Mouse (Mus musculus) limb, embryonic 15.5 days (tissue): ENCODE measurements around the gene Mlxipl. TPM values are rescaled to one million over a fixed set of nuclear protein-coding genes. Genes with fewer than 3 reads are reported as not detected.
A peak's percentile ranks its signal among the peaks of the same experiment; 100 is the strongest.

Experiments
- ATAC-seq: fragments of 200-750 bp; cut with Nextera tagmentation; 2 replicates; pipeline ENCODE4 v1.8.0; 2017; ENCODE audit warnings: low read depth, moderate TSS enrichment; ENCODE audit not compliant: insufficient number of reproducible peaks, low FRiP score, low TSS enrichment
- H3K27ac ChIP-seq: fragments of 300-500 bp; sonication (generic); 2 replicates; pipeline ENCODE4 v1.5.1; 2015; ENCODE audit warnings: moderate library complexity, mild to moderate bottlenecking, inconsistent platforms
- H3K27me3 ChIP-seq: fragments of 300-500 bp; sonication (generic); 2 replicates; pipeline ENCODE4 v1.6.1; 2015; ENCODE audit warnings: inconsistent platforms
- H3K36me3 ChIP-seq: fragments of 300-500 bp; sonication (generic); 2 replicates; pipeline ENCODE4 v1.6.1; 2015; ENCODE audit warnings: inconsistent platforms
- H3K4me1 ChIP-seq: fragments of 300-500 bp; sonication (generic); 2 replicates; pipeline ENCODE4 v1.6.1; 2015; ENCODE audit warnings: inconsistent platforms
- H3K4me2 ChIP-seq: fragments of 300-500 bp; sonication (generic); 2 replicates; pipeline ENCODE4 v1.6.1; 2015; ENCODE audit warnings: mild to moderate bottlenecking, inconsistent platforms
- H3K4me3 ChIP-seq: fragments of 300-500 bp; sonication (generic); 2 replicates; pipeline ENCODE4 v1.5.1; 2015; ENCODE audit warnings: mild to moderate bottlenecking, inconsistent platforms
- H3K9ac ChIP-seq: fragments of 300-500 bp; sonication (generic); 2 replicates; pipeline ENCODE4 v1.6.1; 2015; ENCODE audit warnings: inconsistent platforms
- H3K9me3 ChIP-seq: fragments of 300-500 bp; sonication (generic); 2 replicates; pipeline ENCODE4 v1.6.1; 2016; ENCODE audit warnings: inconsistent platforms
- WGBS: fragments of 180-500 bp; shearing (Covaris S2); methylation state at CpG from one replicate; pipeline ENCODE4 v1.1.7; 2015; 5-methylcytosine and 5-hydroxymethylcytosine counted together
- polyA plus RNA-seq: library from polyadenylated mRNA; unstranded; fragments of >200 nt; fragmentation: Nextera tagmentation; extraction: Ambion mirVana; gene quantifications from 2 replicates; pipeline ENCODE4 v1.2.1, GENCODE M21; 2015

Gene Mlxipl
- polyA plus RNA-seq, 1 experiment from 2014 or later = 0.86 TPM

DNA sequence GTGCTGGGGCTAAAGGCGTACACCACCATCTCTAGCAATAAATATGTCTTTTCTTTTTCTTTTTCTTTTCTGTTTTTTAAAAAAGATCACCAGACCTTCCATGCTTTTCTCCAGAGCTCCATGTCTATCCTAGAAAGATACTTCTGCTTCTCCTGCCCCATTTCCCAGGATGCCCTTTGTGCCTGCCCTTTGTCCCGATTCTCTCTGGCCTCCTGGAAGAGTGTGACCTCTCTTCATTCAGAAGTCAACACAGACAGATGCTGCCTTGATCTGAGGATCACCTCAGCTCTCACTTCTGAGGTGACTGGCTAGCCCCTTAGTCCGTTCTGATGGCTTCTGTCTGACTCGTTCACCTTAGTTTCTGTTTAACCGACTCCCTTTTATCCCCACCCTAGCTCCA, 9.2 kb upstream of the Mlxipl start:
- ATAC-seq = no peak
- Histone ChIP-seq H3K4me3 (no peak overlapping the region), H3K4me2 (no peak overlapping the region), H3K36me3 (no peaks in the 10 kb centered on the region), H3K4me1 (peaks cover 15% of the 10 kb centered on the region), H3K27ac (no peak overlapping the region), H3K9me3 (no peaks in the 10 kb centered on the region), H3K9ac (no peak overlapping the region), H3K27me3 (no peaks in the 10 kb centered on the region)
- WGBS = 88% methylated on average over 5 of the region's 5 CpGs

DNA sequence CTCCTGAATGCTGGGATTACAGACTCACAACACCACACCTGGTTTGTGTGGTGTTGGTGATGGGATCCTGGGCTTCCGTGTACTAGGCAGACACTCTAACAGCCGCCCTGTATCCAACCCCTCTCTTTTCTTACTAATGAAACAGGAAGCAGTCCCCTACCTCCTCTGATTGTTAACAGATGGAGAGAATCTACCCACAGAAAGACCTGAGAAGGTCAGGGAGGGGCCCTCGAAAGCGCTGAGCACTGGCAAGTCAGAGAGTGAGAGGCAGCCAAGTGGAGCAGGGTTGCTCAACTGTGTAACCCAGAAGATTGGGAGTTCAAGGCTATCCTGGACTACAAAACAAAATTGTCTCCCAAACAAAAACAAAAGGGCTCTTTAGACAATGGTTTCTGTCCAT, 2.8 kb upstream of the Mlxipl start:
- no peaks in the 10 kb centered on the region for H3K9me3 ChIP-seq
- no peak for ATAC-seq
- H3K36me3 ChIP-seq = no peaks in the 10 kb centered on the region
- no peak overlapping the region for H3K9ac ChIP-seq
- H3K27me3 ChIP-seq = peaks cover 37% of the 10 kb centered on the region
- H3K4me1 ChIP-seq = peaks cover 7% of the 10 kb centered on the region
- H3K4me3 ChIP-seq = no peak overlapping the region
- 25% methylated on average over 4 of the region's 4 CpGs for WGBS
- H3K27ac ChIP-seq = no peak overlapping the region
- H3K4me2 ChIP-seq = no peak overlapping the region

DNA sequence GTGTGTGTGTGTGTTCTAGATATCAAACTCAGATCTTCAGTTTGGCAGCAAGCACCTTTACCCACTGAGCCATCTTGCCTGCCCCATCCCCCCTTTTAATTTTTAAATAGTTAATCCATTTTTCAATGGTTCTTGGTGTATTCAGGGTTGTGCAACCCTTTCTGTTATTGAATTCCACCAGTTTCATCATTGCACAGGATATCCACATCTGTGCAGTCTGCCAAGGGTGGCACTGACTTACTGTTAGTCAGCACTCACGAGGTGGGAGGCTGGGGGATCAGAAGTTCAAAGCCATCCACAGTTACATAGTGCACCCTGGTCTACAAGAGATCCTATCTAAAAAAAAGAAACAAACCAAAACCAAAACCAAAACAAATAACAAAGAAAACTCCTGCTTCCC, 11.3 kb downstream of the Mlxipl start:
- no peak overlapping the region for H3K9ac ChIP-seq
- no peak overlapping the region for H3K4me3 ChIP-seq
- H3K36me3 ChIP-seq = no peaks in the 10 kb centered on the region
- no peaks in the 10 kb centered on the region for H3K9me3 ChIP-seq
- no peak for ATAC-seq
- no peak overlapping the region for H3K27ac ChIP-seq
- no peak overlapping the region for H3K4me2 ChIP-seq
- peaks cover 19% of the 10 kb centered on the region; the same call in 1 of the 2 replicates for H3K27me3 ChIP-seq
- WGBS = 63% methylated on average over 1 of the region's 1 CpGs
- no peaks in the 10 kb centered on the region for H3K4me1 ChIP-seq

DNA sequence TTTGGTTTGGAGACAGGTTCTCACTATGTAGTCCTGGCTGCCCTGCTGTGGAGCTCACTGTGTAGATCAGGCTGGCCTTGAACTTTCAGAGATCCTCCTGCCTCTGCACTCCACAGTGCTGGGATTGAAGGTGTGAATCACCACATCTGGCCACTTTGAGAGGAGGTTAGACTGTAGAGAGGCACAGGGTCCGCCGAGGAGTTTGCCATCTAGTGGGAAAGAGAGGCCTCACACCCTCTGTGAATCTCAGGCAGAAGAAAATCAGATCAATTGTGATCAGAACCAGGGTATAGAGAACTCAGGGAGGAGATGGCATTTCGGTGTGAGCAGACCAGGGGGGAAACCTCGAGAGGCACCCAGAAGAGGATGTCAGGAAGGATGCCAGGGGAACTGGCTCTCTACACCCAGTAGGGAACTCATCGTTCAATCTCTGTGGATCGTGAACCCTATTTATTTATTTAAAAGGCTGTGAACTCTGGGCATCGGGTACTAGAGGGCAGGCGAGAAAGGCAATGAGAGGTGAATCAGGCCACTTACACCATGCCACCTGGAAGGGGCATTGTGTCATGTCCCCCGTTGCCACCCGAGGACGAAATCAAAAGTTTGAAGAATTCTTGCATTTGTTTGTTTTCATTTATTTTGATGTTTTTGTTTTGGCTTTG, 14.4 kb downstream of the Mlxipl start:
- no peak for ATAC-seq
- no peak overlapping the region for H3K9ac ChIP-seq
- no peak overlapping the region for H3K4me2 ChIP-seq
- H3K36me3 ChIP-seq = no peaks in the 10 kb centered on the region
- no peaks in the 10 kb centered on the region for H3K9me3 ChIP-seq
- H3K4me1 ChIP-seq = peaks cover 21% of the 10 kb centered on the region
- H3K27ac ChIP-seq = no peak overlapping the region
- H3K4me3 ChIP-seq = no peak overlapping the region
- WGBS = 67% methylated on average over 11 of the region's 11 CpGs
- peaks cover 49% of the 10 kb centered on the region for H3K27me3 ChIP-seq

DNA sequence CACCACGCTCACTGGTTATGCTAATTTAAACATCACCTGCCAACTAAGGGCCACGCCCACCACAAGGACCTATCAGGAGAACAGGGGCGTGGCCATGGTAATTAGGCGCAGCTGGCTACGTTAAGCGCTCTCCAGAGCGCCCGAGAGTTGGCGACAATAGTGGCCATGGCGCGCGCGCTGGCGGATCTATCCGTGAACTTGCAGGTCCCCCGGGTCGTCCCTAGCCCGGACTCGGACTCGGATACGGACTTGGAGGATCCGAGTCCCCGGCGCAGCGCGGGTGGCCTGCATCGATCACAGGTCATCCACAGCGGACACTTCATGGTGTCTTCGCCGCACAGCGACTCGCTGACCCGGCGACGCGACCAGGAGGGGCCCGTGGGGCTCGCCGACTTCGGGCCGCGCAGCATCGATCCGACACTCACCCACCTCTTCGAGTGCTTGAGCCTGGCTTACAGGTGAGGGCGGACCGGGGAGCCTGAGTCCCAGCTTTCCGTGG, 17.1 kb downstream of the Mlxipl start:
- Histone ChIP-seq H3K9ac (no peak overlapping the region), H3K36me3 (no peaks in the 10 kb centered on the region), H3K4me3 (peak overlapping the region; percentile 50), H3K27ac (no peak overlapping the region), H3K4me2 (peak overlapping the region; percentile 90), H3K4me1 (peaks cover 21% of the 10 kb centered on the region), H3K27me3 (peaks cover 58% of the 10 kb centered on the region), H3K9me3 (no peaks in the 10 kb centered on the region)
- ATAC-seq = peak; percentile 59; the same call in 1 of the 2 replicates
- WGBS = under 1% methylated on average over 48 of the region's 48 CpGs

DNA sequence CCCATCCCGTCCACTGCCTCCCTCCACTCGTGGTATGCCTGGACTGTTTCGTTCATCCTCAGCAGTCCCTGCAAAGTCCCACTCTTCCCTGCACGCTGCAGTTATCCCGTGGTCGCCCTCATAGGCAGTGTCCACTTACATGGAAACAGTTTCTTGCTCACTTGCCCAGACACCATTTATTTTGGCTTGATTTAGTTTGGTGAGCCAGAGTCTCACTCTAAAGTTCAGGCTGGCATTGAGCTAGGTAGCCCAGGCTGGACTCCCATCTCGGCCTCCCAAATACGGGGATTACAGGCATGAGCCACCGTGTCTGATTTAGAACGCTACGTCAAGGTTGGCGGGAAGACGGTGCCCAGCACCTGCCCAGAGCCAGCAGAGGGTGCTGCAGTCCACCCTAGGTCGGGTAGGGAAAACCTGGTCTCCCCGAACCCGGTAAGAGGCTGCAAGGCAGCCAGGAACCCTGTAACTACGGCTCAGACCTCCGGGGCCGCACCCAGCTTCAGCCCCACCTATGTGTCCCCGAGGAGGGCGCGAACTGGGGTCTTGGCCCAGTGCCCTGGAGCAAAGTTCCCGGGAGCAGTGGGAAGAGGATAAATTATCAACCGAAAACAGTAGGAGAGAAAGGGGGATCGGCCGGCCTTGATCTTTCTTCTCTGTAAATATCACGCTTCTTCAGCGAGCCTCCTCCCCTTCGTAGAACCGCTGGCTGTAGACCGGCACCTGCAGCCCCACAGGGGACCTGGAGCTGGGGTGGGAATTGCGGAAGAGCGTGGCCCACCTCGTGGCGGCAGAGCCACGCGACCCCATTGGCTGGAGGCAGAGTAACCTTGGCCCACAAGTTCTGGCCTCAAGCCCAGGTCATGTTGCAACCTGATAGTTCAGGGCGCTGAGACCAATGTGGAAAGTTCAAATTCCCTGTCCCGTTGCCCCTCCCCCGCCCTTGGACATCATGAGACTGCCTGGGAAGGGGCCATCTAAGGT, 18.1 kb downstream of the Mlxipl start:
- Histone ChIP-seq H3K27me3 (peaks cover 58% of the 10 kb centered on the region), H3K4me3 (peak overlapping the region; percentile 50), H3K36me3 (no peaks in the 10 kb centered on the region), H3K9me3 (no peaks in the 10 kb centered on the region), H3K27ac (no peak overlapping the region), H3K9ac (no peak overlapping the region), H3K4me2 (peak overlapping the region; percentile 90), H3K4me1 (peaks cover 21% of the 10 kb centered on the region)
- ATAC-seq = 0 out of 2 replicates have a peak, but pooled peaks have one; percentile 8
- 7% methylated on average over 40 of the region's 40 CpGs for WGBS

DNA sequence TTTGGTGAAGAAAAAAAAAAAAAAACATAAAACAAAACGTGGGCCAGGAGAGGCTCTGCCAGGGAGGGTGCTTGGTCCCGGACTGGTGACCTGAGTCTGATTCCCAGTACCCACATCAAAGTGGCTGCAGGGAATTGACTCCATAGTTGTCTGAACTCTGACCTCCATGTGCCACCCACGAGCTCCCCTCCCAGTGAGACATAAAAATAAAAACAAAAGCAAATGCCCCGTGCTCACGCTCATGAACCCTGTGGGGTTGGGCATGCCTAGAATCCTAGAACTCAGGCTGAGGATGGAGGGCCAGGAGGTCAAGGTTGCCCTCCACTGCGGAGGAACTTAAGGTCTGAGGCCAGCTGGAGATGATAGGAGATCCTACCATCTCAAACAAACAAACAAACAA, 19.3 kb downstream of the Mlxipl start:
- Histone ChIP-seq H3K9me3 (no peaks in the 10 kb centered on the region), H3K27ac (no peak overlapping the region), H3K4me2 (no peak overlapping the region), H3K4me3 (no peak overlapping the region), H3K9ac (no peak overlapping the region), H3K36me3 (no peaks in the 10 kb centered on the region), H3K4me1 (peaks cover 21% of the 10 kb centered on the region), H3K27me3 (peaks cover 57% of the 10 kb centered on the region)
- 48% methylated on average over 6 of the region's 6 CpGs for WGBS
- ATAC-seq = no peak

DNA sequence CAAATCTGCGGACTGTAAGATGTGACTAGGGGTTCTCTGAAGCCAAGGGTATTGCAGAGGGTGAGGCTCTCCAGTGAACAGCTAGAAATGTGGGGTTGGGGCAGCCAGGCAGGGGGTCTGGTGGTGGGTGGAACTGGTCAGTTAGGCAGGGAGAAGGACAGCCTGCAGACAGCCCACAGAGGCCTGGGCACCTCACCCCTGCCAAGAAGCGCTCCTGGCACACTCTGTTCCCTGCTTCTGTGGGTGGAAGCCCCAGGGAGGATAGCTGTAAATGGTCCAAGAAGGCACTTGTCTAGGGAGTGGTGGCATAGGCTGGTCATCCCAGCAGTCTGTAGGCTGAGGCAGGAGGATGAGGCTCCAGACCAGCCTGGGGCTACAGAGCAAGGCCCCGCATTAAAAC, 19.7 kb downstream of the Mlxipl start:
- H3K27me3 ChIP-seq = peaks cover 54% of the 10 kb centered on the region
- ATAC-seq = no peak
- H3K36me3 ChIP-seq = no peaks in the 10 kb centered on the region
- H3K4me1 ChIP-seq = peaks cover 21% of the 10 kb centered on the region
- H3K4me3 ChIP-seq = no peak overlapping the region
- 87% methylated on average over 3 of the region's 3 CpGs for WGBS
- H3K9ac ChIP-seq = no peak overlapping the region
- H3K9me3 ChIP-seq = no peaks in the 10 kb centered on the region
- no peak overlapping the region for H3K27ac ChIP-seq
- no peak overlapping the region for H3K4me2 ChIP-seq

DNA sequence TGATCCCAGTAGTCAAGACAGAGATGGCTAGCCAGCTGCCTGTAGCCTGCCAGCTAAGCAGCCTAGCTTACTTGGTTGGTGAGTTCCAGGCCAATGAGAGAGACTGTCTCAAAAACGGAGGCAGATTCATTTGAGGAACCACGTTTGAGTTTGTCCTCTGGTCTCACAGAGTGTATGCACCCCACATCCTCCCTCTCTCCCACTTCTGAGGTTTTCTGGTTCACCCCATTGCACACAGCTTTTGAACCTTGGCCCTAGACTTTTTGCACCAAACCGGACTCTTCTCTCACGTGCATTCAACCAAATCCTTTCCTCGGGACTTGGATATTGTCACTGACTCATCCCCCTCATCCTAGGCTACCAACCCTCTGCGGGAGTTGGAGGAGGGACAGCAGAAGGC, 20.3 kb downstream of the Mlxipl start:
- Histone ChIP-seq H3K4me3 (no peak overlapping the region), H3K36me3 (no peaks in the 10 kb centered on the region), H3K4me2 (no peak overlapping the region), H3K9ac (no peak overlapping the region), H3K9me3 (no peaks in the 10 kb centered on the region), H3K27me3 (peaks cover 50% of the 10 kb centered on the region), H3K4me1 (peaks cover 21% of the 10 kb centered on the region), H3K27ac (no peak overlapping the region)
- WGBS = 76% methylated on average over 6 of the region's 6 CpGs
- ATAC-seq = no peak

DNA sequence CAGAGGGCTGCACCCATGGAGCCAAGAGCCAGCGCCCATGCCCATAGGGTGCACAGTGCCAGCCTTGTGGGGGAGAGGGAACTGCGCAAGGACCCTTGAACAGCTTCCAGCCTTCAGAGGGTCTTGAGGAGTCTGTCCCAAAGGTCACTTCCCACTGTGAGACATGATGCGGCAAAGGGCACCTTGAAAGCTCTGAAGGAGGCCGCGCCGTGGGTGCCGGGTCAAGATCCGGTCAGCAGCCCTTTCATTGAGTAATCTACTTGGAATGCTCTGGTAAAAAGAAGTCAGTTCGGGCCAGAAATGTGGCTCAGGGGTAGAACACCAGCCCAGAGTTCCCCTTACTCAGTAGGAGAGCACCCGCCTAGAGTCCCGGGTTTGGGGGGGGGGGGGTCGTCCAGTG, 24.1 kb downstream of the Mlxipl start:
- H3K36me3 ChIP-seq = no peaks in the 10 kb centered on the region
- ATAC-seq = no peak
- H3K4me2 ChIP-seq = no peak overlapping the region
- H3K9ac ChIP-seq = no peak overlapping the region
- H3K4me3 ChIP-seq = no peak overlapping the region
- H3K27ac ChIP-seq = no peak overlapping the region
- H3K4me1 ChIP-seq = peaks cover 3% of the 10 kb centered on the region; the same call in 1 of the 2 replicates
- no peaks in the 10 kb centered on the region for H3K9me3 ChIP-seq
- WGBS = 88% methylated on average over 12 of the region's 12 CpGs
- peaks cover 16% of the 10 kb centered on the region for H3K27me3 ChIP-seq

DNA sequence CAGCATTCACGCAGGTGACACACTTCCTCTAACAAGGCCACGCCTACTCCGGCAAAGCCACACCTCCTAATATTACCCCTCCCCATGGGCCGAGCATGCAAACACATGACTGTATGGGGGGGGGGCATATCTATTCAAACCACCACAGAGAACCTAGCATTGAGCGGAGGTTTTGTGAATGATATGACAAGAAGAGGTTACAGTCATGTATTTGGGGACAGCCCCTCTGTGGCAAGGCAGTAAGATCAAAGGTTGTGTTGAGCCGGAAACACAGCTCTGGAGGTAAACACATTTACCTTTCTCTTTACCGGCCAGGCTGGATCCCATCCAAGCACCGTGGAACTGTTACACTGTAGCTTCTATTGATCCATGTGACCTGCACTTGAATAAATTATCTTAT, 25.6 kb downstream of the Mlxipl start:
- H3K9ac ChIP-seq = no peak overlapping the region
- no peaks in the 10 kb centered on the region for H3K36me3 ChIP-seq
- H3K4me1 ChIP-seq = peaks cover 5% of the 10 kb centered on the region; the same call in 1 of the 2 replicates
- H3K4me2 ChIP-seq = no peak overlapping the region
- no peak for ATAC-seq
- no peak overlapping the region for H3K27ac ChIP-seq
- 84% methylated on average over 8 of the region's 8 CpGs for WGBS
- H3K9me3 ChIP-seq = no peaks in the 10 kb centered on the region
- H3K4me3 ChIP-seq = no peak overlapping the region
- H3K27me3 ChIP-seq = peaks cover 3% of the 10 kb centered on the region; the same call in 1 of the 2 replicates

DNA sequence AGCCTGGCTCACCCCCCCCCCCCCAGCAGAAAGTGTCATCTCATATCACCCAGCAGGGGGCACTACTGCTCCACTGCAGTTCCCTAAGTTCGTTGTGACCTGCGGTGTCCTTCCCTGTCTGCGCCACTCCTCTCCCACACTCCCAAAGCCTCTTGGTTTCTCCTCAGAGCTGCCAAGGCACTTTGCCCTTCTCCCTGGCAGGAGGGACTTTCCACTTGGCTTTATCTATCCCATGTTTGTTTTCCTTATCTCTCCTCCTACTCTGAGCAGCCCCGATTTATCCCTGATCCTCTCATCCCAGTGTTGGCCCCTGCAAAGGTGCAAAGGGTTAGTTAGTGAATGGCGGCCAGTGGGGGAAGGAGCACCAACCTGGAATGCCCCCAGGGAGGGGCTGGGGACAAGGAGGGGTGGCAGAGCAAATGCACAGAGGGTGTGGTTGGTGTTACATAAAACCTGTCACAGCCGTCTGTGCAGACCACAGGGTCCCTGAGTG, 28.9 kb downstream of the Mlxipl start:
- Histone ChIP-seq H3K27me3 (peaks cover 17% of the 10 kb centered on the region), H3K36me3 (no peaks in the 10 kb centered on the region), H3K27ac (no peak overlapping the region), H3K4me1 (peaks cover 5% of the 10 kb centered on the region; the same call in 1 of the 2 replicates), H3K4me3 (no peak overlapping the region), H3K9ac (no peak overlapping the region), H3K9me3 (no peaks in the 10 kb centered on the region), H3K4me2 (no peak overlapping the region)
- no peak for ATAC-seq
- 20% methylated on average over 6 of the region's 6 CpGs for WGBS
